Mouse (Mus musculus) urinary bladder, postnatal 10 days (tissue): ENCODE data around the gene Prpf19.

Experiments
- DNase-seq: peaks from one replicate; pipeline ENCODE4 v3.0.0; 2022; ENCODE audit warnings: low spot score

The Prpf19 gene

GRCm38 (mm10) chr19:10895708-10896107 lies 677 bp downstream of the Prpf19 start:
- DNase-seq, result no peak

DNA sequence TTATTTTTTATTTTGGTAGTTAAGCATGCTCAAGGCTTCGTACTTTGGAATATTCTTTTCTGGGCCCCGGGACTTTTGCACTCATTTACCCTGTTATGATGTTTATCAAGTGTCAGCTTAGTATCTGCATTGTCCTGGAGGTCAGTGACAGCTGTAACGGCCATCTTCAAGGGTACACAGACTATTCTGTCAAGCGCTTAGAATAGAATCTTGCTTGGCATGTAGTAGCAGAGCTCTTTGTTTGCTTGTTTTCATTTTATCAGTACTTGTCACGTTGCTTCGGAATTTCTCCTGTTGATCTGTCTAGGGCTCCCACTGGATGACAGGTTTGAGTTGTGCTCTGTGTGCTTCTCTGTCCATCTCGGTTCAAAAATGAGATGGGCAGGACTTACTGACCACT lies 1.8 kb downstream of the Prpf19 start:
- no peak for DNase-seq

DNA sequence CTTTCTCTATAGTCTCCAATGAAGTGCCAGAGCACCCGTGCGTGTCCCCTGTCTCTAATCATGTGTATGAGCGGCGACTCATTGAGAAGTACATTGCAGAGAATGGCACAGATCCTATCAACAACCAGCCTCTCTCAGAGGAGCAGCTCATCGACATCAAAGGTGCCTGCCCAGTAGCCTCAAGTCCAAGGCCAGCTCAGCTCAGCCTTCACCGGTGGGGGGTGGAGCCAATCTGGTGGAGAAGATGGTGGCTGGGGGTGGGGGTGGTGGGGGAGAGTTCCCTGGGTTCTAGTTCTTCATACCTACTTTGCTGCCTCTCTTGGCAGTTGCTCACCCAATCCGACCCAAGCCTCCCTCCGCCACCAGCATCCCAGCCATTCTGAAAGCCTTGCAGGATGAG lies 2.5 kb downstream of the Prpf19 start:
- no peak for DNase-seq

GRCm38 (mm10) chr19:10900315-10900714 lies 5.3 kb downstream of the Prpf19 start:
- no peak for DNase-seq

- no peak for DNase-seq
Observed at GRCm38 (mm10) chr19:10901046-10901445, 6.0 kb downstream of the Prpf19 start.

DNA sequence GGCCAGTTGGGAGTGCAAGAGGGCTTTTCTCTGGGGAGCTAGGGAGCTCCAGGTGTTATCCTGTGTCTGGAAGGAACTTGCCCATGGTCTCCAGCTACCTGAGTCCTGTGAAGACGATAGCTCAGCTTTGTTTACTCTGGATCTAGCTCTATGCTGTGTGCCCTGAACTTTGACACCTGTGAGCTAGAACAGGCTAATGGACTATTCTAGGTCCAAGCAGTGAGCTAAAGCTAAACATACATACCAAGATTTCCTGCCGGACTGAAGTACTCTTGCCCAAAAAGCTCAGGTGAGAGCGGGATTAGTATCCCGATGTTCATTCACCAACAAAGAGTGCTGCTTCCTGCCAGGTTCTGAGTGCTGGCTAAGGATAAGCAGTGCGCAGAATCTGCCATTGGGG lies 9.5 kb downstream of the Prpf19 start:
- DNase-seq, result no peak

- DNase-seq, result no peak
Observed at GRCm38 (mm10) chr19:10904927-10905727, 10.1 kb downstream of the Prpf19 start.

GRCm38 (mm10) chr19:10905728-10906000 lies 10.6 kb downstream of the Prpf19 start:
- DNase-seq, result no peak

- DNase-seq, result no peak
Observed at GRCm38 (mm10) chr19:10907891-10908290, 12.9 kb downstream of the Prpf19 start.

DNA sequence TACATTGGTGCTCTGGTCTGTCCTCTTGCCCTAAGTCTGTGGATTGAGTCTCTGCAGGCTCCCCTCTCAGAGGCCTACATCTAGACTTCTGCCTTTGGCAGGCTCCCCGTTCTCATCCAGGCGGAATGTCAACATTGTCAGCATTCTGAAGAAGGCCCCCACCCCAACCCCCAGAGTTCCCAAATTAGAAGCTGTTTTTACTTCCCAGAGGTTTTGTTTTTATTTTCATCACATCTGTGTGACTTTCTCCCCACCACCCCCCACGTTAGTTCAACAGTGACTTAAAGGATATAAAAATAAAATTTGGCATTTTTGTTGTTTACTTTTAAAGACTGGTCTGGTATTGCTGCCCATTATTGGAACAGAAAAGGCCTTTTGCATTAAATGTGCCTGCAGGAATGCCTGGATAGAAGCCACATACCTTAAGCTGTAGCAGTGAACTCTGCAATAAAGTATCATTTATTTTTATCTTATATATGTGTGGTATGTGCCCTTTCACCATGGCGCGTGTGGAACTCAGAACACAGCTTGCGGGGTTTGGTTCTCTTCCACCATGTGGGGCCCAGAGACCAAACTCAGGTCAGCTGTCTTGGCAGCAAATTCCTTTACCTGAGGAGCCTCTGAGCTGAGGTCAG lies 14.2 kb downstream of the Prpf19 start:
- no peak for DNase-seq

DNA sequence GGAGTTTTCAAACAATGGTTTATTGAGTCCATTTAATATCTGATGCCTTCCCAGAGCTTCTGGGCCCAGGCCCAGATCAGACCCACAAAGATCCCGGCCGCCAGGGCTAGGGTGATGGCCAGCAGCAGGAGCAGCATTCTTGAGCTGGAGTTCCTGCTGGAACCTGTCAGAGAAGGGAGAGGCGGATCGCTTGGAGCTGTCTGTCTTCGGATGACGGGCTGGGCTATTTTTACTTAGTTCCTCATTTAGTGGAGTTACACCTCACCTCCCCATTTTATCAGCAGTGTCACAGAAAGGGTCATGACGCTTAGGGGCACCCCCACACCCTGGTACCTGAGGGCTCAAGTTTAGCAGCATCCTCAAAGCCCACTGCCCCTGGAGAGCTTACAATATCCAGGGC lies 19.3 kb downstream of the Prpf19 start:
- DNase-seq, result no peak

DNA sequence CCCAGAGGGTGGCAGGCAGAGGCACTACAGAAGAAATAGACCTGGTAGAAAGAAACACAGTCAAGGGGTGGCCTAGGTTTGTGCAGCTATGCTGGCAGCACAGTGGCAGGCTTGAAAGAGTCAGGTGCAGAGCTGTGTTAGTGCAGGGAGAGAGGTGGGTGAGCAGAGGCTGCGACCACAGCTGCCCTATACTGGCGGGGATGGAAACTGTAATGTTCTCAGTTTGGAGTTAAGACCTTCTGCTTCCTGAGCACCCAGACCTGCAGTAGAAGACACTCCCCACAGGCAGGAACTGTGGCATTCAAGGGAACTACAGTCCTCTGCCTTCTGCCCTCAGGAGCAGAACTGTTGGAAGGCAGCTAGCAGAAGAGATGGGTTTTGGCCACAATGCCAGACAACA lies 19.8 kb downstream of the Prpf19 start:
- DNase-seq, result no peak

DNA sequence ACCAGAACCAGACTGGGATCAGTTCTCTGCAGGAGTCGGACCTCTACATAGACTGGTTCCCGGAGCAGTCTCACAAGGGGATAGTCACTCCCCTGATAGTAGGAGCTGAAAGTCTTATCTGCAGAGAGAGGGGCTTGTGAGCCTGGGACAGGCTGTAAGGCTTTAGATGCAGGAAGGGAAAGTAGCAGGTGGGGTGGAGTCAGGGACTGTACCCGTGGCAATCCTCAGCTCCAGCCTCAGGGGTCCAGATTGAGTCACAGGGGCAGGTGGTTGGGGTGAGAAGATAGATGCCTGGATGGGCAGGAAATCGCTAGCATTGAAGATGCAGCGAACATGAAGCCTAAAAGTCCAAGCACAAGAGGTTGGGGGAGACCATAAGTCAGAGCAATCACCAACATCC lies 21.5 kb downstream of the Prpf19 start:
- no peak for DNase-seq

DNA sequence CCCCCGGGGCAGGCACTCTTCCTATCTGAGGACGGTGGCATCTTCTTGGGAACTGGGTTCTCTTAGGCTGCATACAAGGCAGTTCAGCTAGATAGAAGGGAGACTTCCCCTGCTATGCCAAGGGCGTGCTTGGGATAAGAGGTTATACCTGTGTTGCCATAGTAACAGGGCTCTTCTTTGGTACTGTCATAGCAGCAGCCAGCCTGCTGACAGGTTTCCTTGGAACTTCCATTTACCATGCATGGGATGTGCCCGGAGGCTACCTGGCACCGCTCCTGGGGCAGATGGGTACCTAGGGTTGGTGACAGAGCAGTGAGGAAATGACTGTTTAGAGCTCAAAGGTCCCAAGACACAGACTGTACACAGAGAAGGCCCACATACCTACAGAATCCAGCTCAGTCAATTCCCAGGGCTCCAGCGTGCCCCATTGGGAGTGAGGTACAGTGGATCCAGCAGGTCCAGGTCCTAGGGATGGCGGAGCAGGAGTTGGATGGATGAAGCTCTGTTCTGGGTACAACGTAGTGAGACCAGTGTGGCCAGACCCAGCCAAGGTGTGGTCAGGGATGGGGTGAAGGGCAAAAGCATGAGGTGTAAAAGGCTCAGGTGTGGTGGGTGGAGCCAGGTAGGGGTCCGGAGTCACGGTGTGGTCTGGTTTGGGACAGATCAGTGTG lies 23.4 kb downstream of the Prpf19 start:
- DNase-seq, result no peak

DNA sequence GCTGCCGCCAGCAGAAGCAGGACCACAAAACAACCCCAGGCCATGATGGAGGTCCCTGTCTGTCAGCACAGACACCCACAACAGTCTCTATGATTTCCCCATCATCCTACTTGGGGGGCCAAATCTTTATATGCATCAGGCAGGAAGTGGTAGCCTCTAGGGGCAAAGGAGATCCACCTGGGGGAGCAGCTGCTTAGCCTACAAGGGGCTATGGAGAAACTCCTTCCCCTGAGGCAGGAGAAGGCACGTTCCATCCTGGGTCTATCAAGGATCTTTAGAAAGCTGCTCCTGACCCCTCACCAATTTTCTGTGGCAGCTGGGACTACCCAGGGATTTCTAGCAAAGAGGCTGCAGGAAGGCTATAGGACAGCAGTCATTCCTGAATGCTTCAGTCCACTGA lies 25.5 kb downstream of the Prpf19 start, which contains the start of gene Zp1:
Gene Zp1 (minus strand): TSS at position 101 of the 400 bp plus-strand sequence.
- no peak for DNase-seq

DNA sequence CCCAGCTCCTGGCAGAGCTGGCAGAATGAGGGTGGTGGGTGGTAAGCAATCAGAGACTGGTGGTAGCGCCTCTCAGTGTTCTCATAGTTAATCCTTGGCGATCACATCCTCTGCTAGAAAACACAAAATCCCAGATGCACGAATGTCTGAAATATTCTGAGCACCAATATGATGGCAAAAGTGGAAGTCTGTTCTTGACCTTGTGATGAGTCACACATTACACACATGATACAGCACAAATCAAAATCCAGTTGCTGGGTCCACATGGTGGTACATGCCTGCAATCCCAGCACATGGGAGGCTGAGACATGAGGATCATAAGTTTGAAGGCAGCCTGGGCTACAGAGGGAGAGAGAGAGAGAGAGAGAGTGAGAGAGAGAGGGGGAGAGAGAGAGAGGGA lies 26.0 kb downstream of the Prpf19 start:
- DNase-seq, result no peak

- DNase-seq, result no peak
Observed at GRCm38 (mm10) chr19:10924220-10924619, 29.2 kb downstream of the Prpf19 start.

DNA sequence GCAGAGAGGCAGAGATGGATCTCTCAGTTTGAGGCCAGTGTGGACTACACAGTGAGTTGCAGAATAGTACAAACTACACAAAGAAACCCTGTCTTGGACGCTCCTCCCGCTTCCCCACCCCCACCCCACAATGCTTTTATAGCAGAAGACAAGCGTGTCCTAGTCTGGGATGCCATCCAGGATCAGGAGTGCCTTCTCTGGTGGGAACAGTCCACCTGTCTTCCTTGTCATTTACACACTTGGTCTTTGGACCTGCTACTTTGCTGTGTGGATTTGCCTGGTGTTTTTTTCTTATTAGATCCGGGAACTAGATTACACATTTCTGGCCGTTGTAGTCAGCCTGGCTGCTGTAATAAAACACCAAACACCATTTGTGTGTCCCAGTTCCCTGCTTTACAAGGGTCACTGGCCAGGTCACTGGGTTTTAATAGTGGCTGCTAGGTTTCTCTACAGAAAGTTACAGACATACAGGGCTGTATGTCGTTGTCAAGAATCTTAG lies 31.1 kb downstream of the Prpf19 start:
- DNase-seq, result no peak

DNA sequence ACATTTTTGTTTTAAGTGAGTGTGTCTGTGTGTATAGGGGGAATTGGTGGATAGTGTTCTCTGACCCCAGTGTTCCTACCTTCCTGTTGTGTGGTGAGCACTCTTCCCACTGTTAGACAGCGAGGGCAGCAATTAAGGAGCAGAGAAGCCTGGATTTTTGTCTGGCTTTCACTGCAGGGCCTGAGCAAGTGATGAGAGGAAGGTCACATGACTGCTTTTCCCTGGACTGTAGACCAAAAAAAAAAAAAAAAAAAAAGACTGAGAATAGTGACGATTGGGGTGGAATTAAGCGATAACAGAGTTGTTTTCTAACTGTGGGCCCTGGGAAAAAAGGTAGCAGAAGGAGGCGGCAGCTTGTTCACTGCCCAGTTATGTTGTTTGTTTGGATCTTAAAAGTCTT lies 31.6 kb downstream of the Prpf19 start:
- DNase-seq, result no peak

DNA sequence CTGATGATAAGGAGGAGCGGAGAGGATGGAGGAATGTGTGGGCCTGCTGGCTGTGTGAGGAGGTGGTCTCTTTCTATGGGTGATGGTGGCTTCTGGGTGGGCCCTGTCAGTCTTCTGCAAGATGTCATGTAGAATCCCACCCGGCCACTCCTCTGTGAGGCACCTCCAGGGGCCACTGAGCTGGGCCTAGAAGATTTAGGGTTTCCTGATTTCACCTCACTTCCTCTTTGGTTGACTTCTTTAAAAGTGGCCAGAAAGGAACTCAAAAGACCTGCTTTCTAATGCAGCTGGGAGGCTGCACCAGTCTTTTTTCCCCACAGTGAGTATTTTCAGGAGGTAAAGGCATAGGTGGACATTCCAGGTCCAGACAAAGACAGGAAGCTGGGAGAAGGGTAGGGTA lies 35.6 kb downstream of the Prpf19 start:
- no peak for DNase-seq

GRCm38 (mm10) chr19:10935029-10935428 lies 40.0 kb downstream of the Prpf19 start:
- DNase-seq, result no peak

- DNase-seq, result no peak
Observed at GRCm38 (mm10) chr19:10936077-10936476, 41.0 kb downstream of the Prpf19 start.

DNA sequence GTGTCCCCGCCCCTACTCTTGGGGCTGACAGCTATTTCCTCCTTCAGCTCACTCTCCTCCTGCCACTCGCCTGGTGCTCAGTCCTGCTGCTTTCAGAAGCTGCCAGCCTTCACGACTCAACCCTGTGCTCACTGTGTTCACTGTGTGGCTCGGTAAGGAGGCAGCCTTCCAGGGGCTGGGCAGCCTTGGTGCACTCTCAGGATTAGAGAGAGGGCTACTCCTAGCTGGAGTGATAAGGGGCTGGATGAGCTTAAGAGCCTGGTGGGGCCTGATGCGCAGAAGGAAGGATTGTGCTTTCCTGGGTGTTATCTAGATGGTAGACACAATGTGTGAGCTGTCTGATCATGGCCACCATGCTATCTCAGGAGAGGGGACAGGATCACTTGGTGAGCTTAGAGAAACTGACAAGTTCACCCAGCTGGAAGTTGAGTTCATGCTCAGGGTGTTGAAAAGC lies 42.1 kb downstream of the Prpf19 start, which contains the start of gene Ptgdr2:
Gene Ptgdr2 (plus strand): TSS at position 51 of the 454 bp plus-strand sequence.
- DNase-seq, result no peak
